Mouse (Mus musculus): ENCODE measurements at regions not wholly inside any gene's neighbourhood (a gene's known extent, or its start where the extent isn't known, plus 50 kb on each side); places are given as distances from the start of the nearest gene placed in this dataset.

DNA sequence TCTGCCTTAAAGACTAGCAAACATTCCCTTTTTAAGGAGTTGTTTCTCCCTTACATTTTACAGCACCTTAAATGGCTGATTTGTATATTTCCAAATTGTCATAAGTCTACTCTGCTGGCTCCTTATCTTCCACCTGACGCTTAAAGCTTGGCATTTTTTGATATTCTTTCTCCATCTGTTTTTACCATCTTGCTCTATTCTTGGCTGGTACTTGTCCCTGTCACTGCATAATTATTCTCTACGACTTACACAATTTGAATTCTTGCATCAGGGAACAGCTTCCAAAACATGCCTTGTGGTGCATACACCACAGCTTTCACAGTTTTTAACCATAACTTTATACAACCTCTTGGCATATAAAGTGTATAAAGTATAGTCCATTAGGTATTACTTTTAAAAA, 471.6 kb upstream of the Tecrl start:
- TF ChIP-seq CTCF (IDR thresholded peaks at IDR 0.05) (no peak), EP300 (IDR thresholded peaks at IDR 0.05; ENCODE audit: insufficient read depth, low read depth, low read length) (no peak), POLR2A (IDR thresholded peaks at IDR 0.05; ENCODE audit: insufficient read depth, low read depth, low read length) (no peak)
